Mouse (Mus musculus) megakaryocyte progenitor cell, adult 5-6 weeks (primary cell): ENCODE results near the gene Sema3c. TPM values are rescaled to one million over a fixed set of nuclear protein-coding genes. Genes with fewer than 3 reads are reported as not detected.

Source experiments
- ATAC-seq: replicated peaks from 2 replicates; pipeline ENCODE4 v1.8.0; 2016; ENCODE audit warnings: mild to moderate bottlenecking, moderate TSS enrichment, inconsistent platforms; ENCODE audit not compliant: poor library complexity
- total RNA-seq, 2 experiments: library from RNA; stranded (forward) in 1 of 2; stranded (reverse) in 1 of 2; fragments of 157-497, 149-512 nt in 1 of 2; fragments of 200-1000 nt in 1 of 2; gene quantifications; 2 replicates each; pipeline versions ENCODE4 v1.2.3 to v1.2.4; 2015 to 2017

The Sema3c gene
- total RNA-seq, 2 experiments from 2014 or later: 0.21 to 0.25 TPM

DNA sequence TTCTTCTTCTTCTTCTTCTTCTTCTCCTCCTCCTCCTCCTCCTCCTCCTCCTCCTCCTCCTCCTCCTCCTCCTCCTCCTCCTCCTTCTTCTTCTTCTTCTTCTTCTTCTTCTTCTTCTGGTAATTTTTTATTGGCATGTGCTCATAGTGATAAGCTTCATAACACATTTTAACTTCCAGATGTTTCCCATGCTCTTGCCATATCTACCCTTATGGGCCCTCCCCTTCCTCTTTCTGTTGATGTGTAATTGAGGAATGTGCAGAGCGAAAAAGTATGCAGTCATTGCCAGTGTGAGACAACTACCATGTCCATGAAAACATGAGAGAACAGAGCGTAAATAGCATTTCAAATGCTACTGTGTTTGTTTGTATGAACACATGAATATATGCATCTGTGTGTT, 196.2 kb downstream of the Sema3c start:
- no peak for ATAC-seq

DNA sequence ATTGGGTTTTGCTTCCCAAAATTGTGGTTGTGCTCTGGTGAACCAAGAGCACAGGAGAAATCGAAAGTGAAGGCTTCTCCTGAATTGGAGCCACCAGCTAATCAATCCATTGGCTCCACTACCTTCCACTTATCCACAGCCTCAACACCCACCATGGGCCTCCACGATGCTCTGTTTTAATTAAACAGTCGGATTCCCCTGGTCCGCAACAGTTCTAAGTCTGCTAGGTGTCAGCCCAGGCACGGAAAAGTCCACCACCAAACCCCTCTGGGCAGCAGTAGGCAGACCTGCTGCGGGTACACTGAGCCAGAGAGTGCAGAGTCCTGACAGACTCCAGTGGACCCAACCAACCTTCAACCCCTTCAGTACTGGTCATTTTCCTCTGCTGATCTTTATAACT, 202.5 kb downstream of the Sema3c start:
- ATAC-seq: peak; percentile 44; the same call in 1 of the 2 replicates

Other genes starting within 250 kb of the Sema3c start
- not detected in 2 replicates for gene Speer4f2, start 201.1 kb upstream of the Sema3c start, total RNA-seq (2015)
- not detected in 2 replicates for gene Speer4f2, start 201.1 kb upstream of the Sema3c start, total RNA-seq (2017)
- gene Speer4f1, start 98.2 kb upstream of the Sema3c start, total RNA-seq (2015): not detected in 2 replicates
- gene Speer4f1, start 98.2 kb upstream of the Sema3c start, total RNA-seq (2017): not detected in 2 replicates